Mouse (Mus musculus) neural tube, embryonic 14.5 days (tissue): Measurements from ENCODE around the gene Sh3gl1. TPM values are rescaled to one million over a fixed set of nuclear protein-coding genes. Genes with fewer than 3 reads are reported as not detected.

Experiments
- ATAC-seq: fragments of 200-750 bp; cut with Nextera tagmentation; 2 replicates; pipeline ENCODE4 v1.8.0; 2017; ENCODE audit warnings: low read depth, mild to moderate bottlenecking, moderate TSS enrichment, moderate library complexity
- H3K27ac ChIP-seq: fragments of 300-500 bp; sonication (generic); 2 replicates; pipeline ENCODE4 v1.5.1; 2014; ENCODE audit warnings: low read depth, mild to moderate bottlenecking, control low read depth, low read length, moderate library complexity, mixed read lengths
- H3K27me3 ChIP-seq: fragments of 300-500 bp; sonication (generic); 2 replicates; pipeline ENCODE4 v1.6.1; 2014; ENCODE audit warnings: low read length; ENCODE audit not compliant: control insufficient read depth, insufficient read depth
- H3K36me3 ChIP-seq: fragments of 300-500 bp; sonication (generic); 2 replicates; pipeline ENCODE4 v1.6.1; 2014; ENCODE audit warnings: low read length, mixed read lengths; ENCODE audit not compliant: control insufficient read depth, insufficient read depth
- H3K4me1 ChIP-seq: fragments of 300-500 bp; sonication (generic); 2 replicates; pipeline ENCODE4 v1.6.1; 2014; ENCODE audit warnings: low read length; ENCODE audit not compliant: control insufficient read depth, insufficient read depth
- H3K4me2 ChIP-seq: fragments of 300-500 bp; sonication (generic); 2 replicates; pipeline ENCODE4 v1.6.1; 2014; ENCODE audit warnings: mild to moderate bottlenecking, low read depth, low read length, control low read depth
- H3K4me3 ChIP-seq: fragments of 300-500 bp; sonication (generic); 2 replicates; pipeline ENCODE4 v1.5.1; 2014; ENCODE audit warnings: low read depth, low read length, control low read depth, mixed read lengths
- H3K9ac ChIP-seq: fragments of 300-500 bp; sonication (generic); replicated peaks from 2 replicates; pipeline ENCODE4 v1.6.1; 2014; ENCODE audit warnings: low read depth, mild to moderate bottlenecking, control low read depth, low read length, mixed read lengths
- H3K9me3 ChIP-seq: fragments of 300-500 bp; sonication (generic); 2 replicates; pipeline ENCODE4 v1.6.1; 2016; ENCODE audit warnings: low read length; ENCODE audit not compliant: control insufficient read depth
- WGBS: fragments of 180-500 bp; shearing (Covaris S2); extraction: QIAGEN DNeasy Blood & Tissue Kit; methylation state at CpG from one replicate; pipeline ENCODE4 v1.1.7; 2014; 5-methylcytosine and 5-hydroxymethylcytosine counted together
- polyA plus RNA-seq: library from polyadenylated mRNA; unstranded; fragments of >200 nt; fragmentation: Nextera tagmentation; extraction: Ambion mirVana; gene quantifications from 2 replicates; pipeline ENCODE4 v1.2.1, GENCODE M21; 2014

Sh3gl1 gene
- polyA plus RNA-seq, 1 experiment from 2014 or later, result 87.5 TPM

DNA sequence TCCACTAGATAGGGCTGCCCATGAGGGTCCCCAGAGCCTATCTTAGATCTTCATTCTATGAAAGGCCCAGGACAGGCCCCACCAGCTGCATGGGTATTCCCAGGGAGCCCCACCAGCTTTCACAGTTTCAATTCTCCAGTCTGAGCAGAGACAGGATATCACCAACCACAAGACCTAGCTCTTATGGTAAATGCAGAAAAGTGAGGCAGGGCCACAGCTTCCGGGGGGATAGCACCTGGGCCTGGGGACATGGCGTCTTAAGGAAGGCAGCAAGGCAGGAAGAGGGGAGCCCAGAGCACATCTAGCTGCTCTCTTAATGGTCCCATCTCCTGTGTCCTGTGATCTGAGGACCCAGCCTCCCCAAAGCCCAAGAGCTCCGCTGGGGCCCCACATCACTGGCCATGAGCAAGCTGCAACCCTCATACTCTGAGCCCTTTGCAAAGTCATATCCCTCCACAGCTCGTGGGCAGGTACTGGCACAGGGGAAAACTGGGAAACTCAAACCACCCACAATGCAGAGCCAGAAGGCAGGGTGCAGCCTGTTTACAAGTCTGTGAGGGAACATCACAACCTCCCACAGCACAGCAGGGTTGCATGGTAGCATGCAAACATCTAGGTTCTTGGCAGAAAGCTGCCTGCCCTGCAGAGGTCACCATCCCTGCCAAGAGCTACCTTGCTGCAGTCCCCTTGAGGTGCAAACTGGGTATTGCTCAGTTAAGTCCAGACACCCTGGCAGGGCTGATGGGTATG, 15.1 kb downstream of the Sh3gl1 start:
- peaks cover 6% of the 10 kb centered on the region; the same call in 1 of the 2 replicates for H3K4me1 ChIP-seq
- peak overlapping the region; percentile 16 for H3K27ac ChIP-seq
- H3K36me3 ChIP-seq, result peaks cover 32% of the 10 kb centered on the region
- no peak overlapping the region for H3K4me3 ChIP-seq
- H3K27me3 ChIP-seq, result no peaks in the 10 kb centered on the region
- 85% methylated on average over 4 of the region's 4 CpGs for WGBS
- no peak overlapping the region for H3K4me2 ChIP-seq
- no peak for ATAC-seq
- no peaks in the 10 kb centered on the region for H3K9me3 ChIP-seq
- no peak overlapping the region for H3K9ac ChIP-seq

DNA sequence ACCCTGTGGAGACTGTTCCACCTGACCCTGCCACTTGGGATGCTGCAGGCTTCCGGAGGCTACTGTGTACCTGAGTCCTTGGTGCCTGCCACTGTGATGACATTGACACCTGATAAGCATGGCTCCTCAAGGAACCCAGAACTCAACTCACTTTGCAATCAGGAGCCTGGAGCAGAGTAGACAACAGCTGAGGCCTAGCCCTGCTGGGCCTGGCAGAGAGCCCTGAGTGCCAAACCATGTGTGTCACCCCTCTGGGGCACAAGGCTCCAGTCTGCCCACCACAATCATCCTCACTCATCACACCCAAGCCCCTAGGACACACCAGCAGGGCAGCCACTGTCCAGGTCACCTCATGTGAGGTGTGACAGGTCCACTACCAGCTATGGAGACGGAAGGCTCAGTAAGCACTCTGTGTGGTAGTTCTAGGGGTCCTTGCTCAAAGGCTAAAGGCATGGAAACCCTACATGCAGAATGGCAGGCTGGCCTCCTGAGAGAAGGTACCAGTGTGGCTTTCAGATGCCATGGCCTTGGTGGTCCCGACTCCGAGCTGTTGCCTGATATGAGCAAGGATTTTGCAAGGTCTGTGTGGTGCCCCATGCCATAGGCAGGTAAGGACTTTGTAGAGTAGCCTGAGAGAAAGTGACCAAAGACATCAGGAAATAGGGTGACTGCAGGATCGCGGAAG, 15.9 kb downstream of the Sh3gl1 start:
- no peak overlapping the region for H3K9ac ChIP-seq
- ATAC-seq, result no peak
- WGBS, result 90% methylated on average over 6 of the region's 6 CpGs

DNA sequence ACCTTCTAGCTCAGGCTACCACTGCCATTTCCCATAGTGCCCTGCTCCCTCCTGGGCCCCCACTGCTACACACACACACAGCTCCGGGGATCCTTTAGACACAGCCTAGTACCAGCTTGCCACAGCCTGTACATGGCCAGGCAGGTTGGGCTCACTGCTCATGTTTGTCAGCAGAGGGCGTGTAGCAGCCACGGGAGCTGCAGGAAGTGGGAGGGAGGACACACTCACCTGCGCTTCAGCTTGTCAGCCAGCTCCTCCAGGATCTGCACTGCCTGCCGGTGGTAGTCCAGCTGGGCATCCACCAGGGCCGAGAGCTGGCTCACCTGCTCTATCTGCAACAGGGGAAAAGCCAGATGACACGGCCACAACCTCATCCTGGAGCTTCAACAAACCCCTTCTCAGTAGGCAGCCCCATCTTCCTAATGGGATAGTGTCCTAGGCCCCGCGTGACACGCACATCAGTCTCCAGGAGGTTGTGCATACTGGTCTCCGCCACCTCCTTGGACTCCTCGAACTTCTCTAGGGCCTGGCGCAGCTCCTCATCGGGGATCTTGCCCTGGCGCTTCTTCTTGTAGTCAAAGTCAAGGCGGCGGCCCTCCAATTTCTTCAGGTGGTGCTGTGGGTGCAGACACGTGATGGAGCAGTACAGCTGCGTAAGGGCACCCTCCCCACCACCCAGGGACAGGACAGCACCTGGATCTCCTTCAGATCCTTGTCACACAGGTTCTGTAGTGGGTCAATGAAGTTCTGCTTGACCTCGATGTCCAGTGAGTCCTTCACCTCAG, 17.9 kb downstream of the Sh3gl1 start:
- H3K27me3 ChIP-seq, result no peaks in the 10 kb centered on the region
- 78% methylated on average over 20 of the region's 20 CpGs for WGBS
- peaks cover 6% of the 10 kb centered on the region; the same call in 1 of the 2 replicates for H3K4me1 ChIP-seq
- peak overlapping the region; percentile 34; the same call in 1 of the 2 replicates for H3K27ac ChIP-seq
- no peak overlapping the region for H3K4me3 ChIP-seq
- peaks cover 49% of the 10 kb centered on the region for H3K36me3 ChIP-seq
- H3K9ac ChIP-seq, result no peak overlapping the region
- ATAC-seq, result peak; percentile 21; the same call in 1 of the 2 replicates
- H3K4me2 ChIP-seq, result no peak overlapping the region
- H3K9me3 ChIP-seq, result no peaks in the 10 kb centered on the region

More for the DNA sequence above, 15.9 kb downstream of the Sh3gl1 start:
- H3K4me2 ChIP-seq, result no peak overlapping the region
- peaks cover 40% of the 10 kb centered on the region for H3K36me3 ChIP-seq
- H3K4me1 ChIP-seq, result peaks cover 6% of the 10 kb centered on the region; the same call in 1 of the 2 replicates
- H3K27ac ChIP-seq, result peak overlapping the region; percentile 16; the same call in 1 of the 2 replicates
- H3K4me3 ChIP-seq, result no peak overlapping the region
- no peaks in the 10 kb centered on the region for H3K9me3 ChIP-seq
- no peaks in the 10 kb centered on the region for H3K27me3 ChIP-seq

GRCm38 (mm10) chr17:56017848-56018247, 18.6 kb downstream of the Sh3gl1 start:
- Histone ChIP-seq H3K4me1 (peaks cover 6% of the 10 kb centered on the region; the same call in 1 of the 2 replicates), H3K36me3 (peaks cover 55% of the 10 kb centered on the region)

DNA sequence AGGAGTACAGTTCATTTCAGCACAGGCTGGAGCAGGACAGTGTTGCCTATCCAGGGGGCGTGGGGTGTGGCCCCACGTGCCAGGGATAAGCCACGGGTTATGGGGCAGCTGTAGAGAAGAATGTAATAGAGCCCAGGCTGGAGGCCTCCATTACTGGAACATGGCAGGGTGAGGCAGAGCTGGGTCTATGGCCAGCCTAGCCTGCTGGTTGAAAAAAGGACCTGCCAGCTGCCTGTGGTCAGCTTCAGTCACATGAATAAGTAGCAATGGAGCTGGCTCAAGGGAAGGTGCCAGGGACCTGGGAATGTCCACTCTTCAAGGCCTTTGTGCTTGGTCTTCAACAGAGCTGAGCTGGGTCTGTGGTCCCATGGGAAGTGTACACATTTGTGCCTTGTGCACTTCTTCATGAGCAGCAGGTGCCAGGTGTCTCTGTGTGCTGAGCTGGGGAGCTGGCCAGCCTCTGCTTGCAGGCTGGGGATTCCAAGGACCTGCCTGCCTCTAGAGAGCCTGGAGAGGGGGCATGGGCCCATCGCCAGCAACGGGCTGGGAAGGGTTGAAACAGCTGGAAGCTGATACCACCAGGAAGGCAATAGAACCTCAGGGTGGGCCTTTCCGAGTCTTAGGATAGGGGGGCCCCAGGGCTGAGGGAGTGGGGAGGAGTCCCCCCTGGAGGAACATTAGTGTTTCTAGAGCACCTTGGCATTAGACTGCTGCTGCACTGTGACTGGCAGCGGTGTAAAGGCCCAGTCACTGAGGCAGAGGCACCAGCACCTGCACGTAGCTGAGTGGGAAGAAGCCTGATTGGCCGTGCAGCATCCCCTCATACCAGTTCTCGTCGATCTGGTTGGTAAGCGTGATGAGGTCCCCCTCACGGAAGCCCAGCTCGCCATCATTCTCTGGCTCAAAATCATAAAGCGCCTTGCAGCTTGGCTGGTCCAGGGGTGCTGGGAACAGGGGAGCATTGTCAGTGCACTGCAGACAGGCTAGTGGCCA, 19.3 kb downstream of the Sh3gl1 start:
- Histone ChIP-seq H3K9ac (no peak overlapping the region), H3K4me1 (peaks cover 6% of the 10 kb centered on the region; the same call in 1 of the 2 replicates), H3K27ac (no peak overlapping the region), H3K27me3 (no peaks in the 10 kb centered on the region), H3K9me3 (no peaks in the 10 kb centered on the region), H3K4me3 (no peak overlapping the region), H3K36me3 (peaks cover 58% of the 10 kb centered on the region), H3K4me2 (no peak overlapping the region)
- ATAC-seq, result no peak
- WGBS, result 85% methylated on average over 15 of the region's 15 CpGs

More at GRCm38 (mm10) chr17:56017848-56018247, 18.6 kb downstream of the Sh3gl1 start:
- Histone ChIP-seq H3K27ac (0 out of 2 replicates have a peak overlapping the region, but pooled peaks have one; percentile 34), H3K9ac (no peak overlapping the region), H3K27me3 (no peaks in the 10 kb centered on the region), H3K9me3 (no peaks in the 10 kb centered on the region), H3K4me3 (no peak overlapping the region), H3K4me2 (no peak overlapping the region)
- 93% methylated on average over 7 of the region's 7 CpGs for WGBS
- ATAC-seq, result no peak

DNA sequence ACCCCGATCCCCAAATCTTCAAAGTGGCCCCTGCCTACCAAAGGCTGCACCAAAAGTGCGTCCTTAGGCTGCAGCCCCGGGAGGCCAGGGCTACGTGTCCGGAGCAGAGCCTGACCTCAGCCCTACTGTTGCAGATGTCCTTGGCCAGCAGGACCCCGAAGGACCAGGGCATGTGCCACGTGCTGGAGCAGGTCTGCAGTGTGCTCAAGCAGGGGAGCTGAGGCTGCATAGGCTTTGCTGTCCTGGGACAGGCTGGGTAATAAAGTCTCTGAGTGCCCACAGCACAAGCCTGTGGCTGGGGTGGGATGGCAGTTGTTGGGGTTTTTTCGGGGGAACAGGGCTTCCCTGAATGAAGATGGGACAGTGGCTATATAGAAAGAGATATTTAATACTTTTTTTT, 20.1 kb downstream of the Sh3gl1 start:
- no peak overlapping the region for H3K9ac ChIP-seq
- no peak overlapping the region for H3K4me3 ChIP-seq
- no peak overlapping the region for H3K27ac ChIP-seq
- WGBS, result 89% methylated on average over 8 of the region's 8 CpGs
- peaks cover 65% of the 10 kb centered on the region for H3K36me3 ChIP-seq
- ATAC-seq, result no peak
- H3K27me3 ChIP-seq, result no peaks in the 10 kb centered on the region
- peaks cover 6% of the 10 kb centered on the region for H3K4me1 ChIP-seq
- H3K9me3 ChIP-seq, result no peaks in the 10 kb centered on the region
- H3K4me2 ChIP-seq, result no peak overlapping the region

DNA sequence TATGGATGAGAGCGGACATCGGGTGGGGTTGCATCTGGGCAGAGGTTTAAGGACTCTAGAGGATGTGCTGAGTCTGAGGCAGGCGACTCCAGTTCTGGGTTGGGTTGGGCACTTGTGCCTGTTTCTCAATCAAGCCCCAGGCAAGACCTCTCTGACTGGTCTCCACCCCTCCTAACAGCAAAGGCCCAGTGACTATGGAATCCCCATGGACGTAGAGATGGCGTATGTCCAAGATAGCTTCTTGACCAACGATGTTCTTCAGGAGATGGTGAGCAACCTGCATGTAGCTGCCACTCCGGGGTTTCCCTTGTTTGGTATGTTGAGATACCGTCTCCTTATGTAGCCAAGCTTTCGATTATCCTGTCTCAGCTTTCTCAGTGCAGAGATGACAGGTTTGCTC, 21.1 kb downstream of the Sh3gl1 start:
- H3K36me3 ChIP-seq, result peaks cover 68% of the 10 kb centered on the region
- WGBS, result 97% methylated on average over 9 of the region's 9 CpGs
- no peak overlapping the region for H3K4me3 ChIP-seq
- no peaks in the 10 kb centered on the region for H3K27me3 ChIP-seq
- H3K4me1 ChIP-seq, result peaks cover 16% of the 10 kb centered on the region
- H3K9ac ChIP-seq, result no peak overlapping the region
- H3K9me3 ChIP-seq, result no peaks in the 10 kb centered on the region
- no peak for ATAC-seq
- H3K4me2 ChIP-seq, result no peak overlapping the region
- no peak overlapping the region for H3K27ac ChIP-seq

- no peak overlapping the region for H3K9ac ChIP-seq
- no peak overlapping the region for H3K4me2 ChIP-seq
- no peak overlapping the region for H3K27ac ChIP-seq
- peaks cover 36% of the 10 kb centered on the region for H3K36me3 ChIP-seq
- H3K4me1 ChIP-seq, result peaks cover 25% of the 10 kb centered on the region
- 86% methylated on average over 7 of the region's 7 CpGs for WGBS
- H3K4me3 ChIP-seq, result no peak overlapping the region
- H3K27me3 ChIP-seq, result no peaks in the 10 kb centered on the region
- ATAC-seq, result no peak
- H3K9me3 ChIP-seq, result no peaks in the 10 kb centered on the region
Observed at GRCm38 (mm10) chr17:56011441-56011840, 25.0 kb downstream of the Sh3gl1 start.
